Mouse (Mus musculus) activated CD4-positive, CD25-positive, alpha-beta regulatory T cell (primary cell): Measurements from ENCODE around the gene Usp2. TPM values are rescaled to one million over a fixed set of nuclear protein-coding genes. Genes with fewer than 3 reads are reported as not detected.

Experiments used
- polyA plus RNA-seq, 2 experiments: library from polyadenylated mRNA; unstranded; fragments of 100-300 nt; shearing (Covaris generic); gene quantifications; one replicate each; pipeline ENCODE4 v1.2.1; 2017

Usp2 gene
- 1 to 10 TPM; 1.2 to 5.7 TPM for polyA plus RNA-seq

DNA sequence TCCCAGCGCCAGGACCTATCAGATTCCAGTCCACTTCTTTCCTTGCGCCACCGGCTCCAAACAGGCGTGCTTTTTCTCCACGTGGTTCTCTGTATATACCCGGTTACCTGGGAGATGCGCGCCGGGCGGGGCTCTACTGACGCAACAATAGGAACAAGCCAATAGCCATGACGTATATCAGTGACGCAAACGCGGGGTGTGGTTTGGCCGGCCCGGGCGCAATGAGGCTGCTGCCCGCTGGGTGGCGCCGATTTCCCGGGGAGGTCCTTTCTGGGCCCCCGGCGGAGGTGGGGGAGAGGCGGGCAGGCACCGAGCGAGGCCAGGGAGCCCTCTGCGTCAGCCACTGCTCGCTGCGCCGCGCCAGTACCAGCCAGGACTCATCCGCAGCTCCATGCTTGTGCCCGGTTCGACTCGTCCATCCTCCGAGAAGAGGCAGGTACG is at the start of gene Usp2:
Gene Usp2, plus strand, starts transcription at position 237 of the 441 bp plus-strand sequence.

DNA sequence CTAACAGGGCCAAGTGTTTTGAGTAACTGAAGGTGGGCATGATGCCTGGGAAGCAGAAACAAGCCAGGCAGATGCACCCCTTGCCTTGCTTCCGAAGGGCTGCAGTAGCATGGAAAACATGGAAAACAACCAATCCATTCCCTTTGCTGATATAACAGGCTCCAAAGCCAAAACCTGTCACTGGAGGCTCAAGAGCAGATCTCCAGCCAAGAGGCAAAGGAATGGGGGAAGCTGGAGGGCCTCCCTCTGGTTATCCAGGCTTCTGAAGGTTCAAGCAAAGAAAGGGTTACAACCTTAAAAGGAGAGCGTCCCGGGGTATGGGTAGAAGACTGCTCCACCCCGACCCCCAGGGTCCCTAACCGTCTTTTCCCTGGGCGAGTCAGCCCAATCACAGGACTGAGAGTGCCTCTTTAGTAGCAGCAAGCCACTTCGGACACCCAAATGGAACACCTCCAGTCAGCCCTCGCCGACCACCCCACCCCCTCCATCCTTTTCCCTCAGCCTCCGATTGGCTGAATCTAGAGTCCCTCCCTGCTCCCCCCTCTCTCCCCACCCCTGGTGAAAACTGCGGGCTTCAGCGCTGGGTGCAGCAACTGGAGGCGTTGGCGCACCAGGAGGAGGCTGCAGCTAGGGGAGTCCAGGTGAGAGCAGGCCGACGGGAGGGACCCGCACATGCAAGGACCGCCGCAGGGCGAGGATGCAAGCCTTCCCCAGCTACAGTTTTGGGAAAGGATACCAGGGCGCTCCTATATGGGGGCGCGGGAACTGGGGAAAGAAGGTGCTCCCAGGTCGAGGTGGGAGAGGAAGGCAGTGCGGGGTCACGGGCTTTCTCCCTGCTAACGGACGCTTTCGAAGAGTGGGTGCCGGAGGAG is 23.7 kb upstream of the Usp2 start, which contains the start of gene Thy1:
Gene Thy1, plus strand, starts transcription at position 549 of the 872 bp plus-strand sequence.

DNA sequence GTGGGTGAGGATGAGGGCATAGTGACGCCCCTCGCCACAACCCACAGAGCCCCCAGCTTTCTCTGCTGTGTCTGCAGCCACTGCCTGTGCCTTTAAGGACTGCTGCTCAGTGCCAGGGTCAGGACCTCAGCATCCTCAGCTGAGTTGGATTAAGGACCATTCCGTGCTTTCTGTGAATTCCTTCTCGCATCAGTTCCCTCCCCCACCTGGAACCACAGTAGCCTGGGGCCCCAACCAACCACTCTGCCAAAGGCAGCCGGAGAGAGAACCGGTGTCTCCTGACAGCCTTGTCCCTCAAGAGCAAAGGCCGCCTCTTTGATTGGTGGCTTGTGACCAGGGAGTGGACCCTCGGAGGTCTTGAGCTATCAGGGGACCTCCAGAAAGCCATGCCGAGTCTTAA is 34.7 kb downstream of the Usp2 start, which contains the start of gene Mfrp:
Gene Mfrp, plus strand, starts transcription at position 240 of the 400 bp plus-strand sequence.

DNA sequence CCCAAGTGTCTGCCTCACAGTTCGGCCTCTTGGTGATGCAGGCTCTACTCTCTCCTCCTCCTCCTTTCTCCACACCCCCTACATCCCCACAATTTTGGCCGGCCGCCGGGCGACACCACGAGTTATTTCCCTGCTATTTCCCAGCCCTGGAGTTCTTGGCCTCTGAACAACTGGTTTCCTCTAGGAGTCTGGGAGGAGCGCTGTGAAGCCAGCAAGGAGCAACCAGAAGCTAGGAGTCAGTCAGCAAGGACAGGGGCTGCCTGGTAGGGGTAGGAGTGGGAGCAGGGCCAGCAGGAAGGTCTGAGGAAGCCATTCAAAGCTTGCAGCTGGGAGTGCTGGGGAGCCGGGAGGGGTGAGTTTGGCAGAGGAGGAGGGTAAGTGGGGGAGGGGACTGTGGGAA is 40.3 kb downstream of the Usp2 start, which contains the start of gene C1qtnf5:
Gene C1qtnf5, plus strand, starts transcription at position 136 of the 400 bp plus-strand sequence.

DNA sequence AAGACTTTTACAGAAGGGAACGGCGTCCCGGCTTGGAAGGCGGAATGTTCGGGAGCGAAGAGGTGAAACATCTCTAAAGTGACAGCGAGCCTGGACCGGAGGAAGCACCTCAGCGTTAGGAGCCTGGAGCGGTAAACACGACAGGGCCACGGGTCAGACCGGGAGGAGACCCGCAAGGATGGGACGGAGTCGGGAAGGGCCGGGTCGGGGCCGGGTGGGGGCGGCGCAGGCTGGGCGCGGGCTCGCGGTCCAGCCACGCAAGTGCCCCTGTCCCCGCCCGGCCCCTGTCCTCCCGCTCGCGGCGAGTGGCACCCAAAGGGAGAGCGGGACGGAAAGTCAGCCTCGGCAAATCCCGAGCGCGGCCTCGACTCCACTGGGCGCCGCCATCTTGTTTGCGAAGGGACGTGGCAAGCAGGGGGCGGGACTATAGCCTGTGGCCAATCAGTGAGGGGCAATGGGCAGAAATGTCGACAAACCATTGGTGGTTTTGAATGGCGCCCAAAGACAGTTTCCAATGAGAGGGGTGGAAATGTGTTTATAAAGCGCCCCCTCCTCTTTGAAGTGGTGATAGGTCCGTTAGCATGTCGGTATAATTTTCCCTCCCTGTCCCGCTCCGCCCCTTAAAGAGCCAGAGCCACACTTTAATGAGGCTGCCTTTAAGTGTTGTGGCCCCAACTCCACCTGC is 46.4 kb downstream of the Usp2 start, which contains the start of the genes Gm49380 and Rnf26:
Gene Gm49380, minus strand, starts transcription at position 396 of the 685 bp plus-strand sequence.
Gene Rnf26, minus strand, starts transcription at position 413 of the 685 bp plus-strand sequence.

DNA sequence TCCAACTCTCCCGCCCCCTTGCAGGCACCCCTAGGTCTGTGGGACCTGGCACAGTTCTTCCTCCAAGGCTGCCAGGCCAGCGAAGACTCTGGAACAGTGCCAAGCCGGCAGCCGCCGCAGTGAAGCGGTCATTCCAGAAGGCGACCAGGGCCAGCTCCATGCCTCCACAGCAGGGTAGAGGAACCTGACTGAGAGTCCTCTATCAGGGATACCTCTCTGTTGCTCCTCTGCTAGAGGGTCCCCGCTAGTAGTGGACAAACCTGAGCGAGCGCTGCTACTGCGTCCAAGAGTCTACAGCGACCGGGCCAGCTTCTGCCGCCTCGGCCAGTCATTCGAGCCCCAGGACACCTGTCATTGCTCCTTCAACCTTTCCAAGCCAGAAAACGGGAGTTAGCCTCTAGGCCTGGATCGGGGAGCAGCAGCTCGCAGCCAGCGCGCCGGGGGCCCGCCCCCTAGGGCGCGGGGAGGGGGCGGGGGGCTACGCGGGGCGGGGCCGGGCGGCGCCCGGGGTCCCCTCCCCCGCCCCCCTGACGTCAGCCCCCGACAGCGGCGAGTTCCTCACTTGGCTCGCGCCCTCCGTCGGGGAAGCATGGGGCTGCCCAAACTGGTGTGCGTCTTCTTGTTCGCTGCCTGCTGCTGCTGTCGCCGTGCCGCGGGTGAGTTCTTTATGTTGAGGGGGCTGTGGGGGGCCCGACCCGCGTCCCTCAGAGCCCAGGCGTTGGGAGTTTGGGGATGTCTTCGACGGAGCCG is 67.5 kb downstream of the Usp2 start, which contains the start of gene Mcam:
Gene Mcam, plus strand, starts transcription at position 369 of the 750 bp plus-strand sequence.

Other genes starting within 250 kb of the Usp2 start
- 100 to 1,000 TPM; 123 to 131 TPM for gene Thy1, start 23.6 kb upstream of the Usp2 start, polyA plus RNA-seq
- not detected for gene Mfrp, start 34.7 kb downstream of the Usp2 start, polyA plus RNA-seq
- not detected for gene C1qtnf5, start 40.2 kb downstream of the Usp2 start, polyA plus RNA-seq
- gene Gm49380, start 46.5 kb downstream of the Usp2 start, polyA plus RNA-seq: not detected
- gene Rnf26, start 46.5 kb downstream of the Usp2 start, polyA plus RNA-seq: 10 to 100 TPM; 26.3 to 30.5 TPM
- gene Mcam, start 67.4 kb downstream of the Usp2 start, polyA plus RNA-seq: under 1 TPM; 0.25 to 0.42 TPM
- 10 to 100 TPM; 34.0 to 44.8 TPM for gene Cbl, start 167.0 kb downstream of the Usp2 start, polyA plus RNA-seq
- gene Ccdc153, start 173.7 kb downstream of the Usp2 start, polyA plus RNA-seq: not detected
- under 1 TPM in 1 of 2 experiments, not detected in 1; 0.29 TPM for gene Pdzd3, start 184.4 kb downstream of the Usp2 start, polyA plus RNA-seq
- gene Nlrx1, start 201.6 kb downstream of the Usp2 start, polyA plus RNA-seq: 10 to 100 TPM in 1 of 2 experiments, 1 to 10 TPM in 1; 4.7 to 19.8 TPM
- under 1 TPM; 0.23 to 0.47 TPM for gene Abcg4, start 221.6 kb downstream of the Usp2 start, polyA plus RNA-seq
- gene Hinfp, start 238.7 kb downstream of the Usp2 start, polyA plus RNA-seq: 10 to 100 TPM; 19.1 to 24.3 TPM